Mouse (Mus musculus) heart, adult 8-10 months (tissue): ENCODE measurements at regions not wholly inside any gene's neighbourhood (a gene's known extent, or its start where the extent isn't known, plus 50 kb on each side); places are given as distances from the start of the nearest gene placed in this dataset.

Source experiments
- DNase-seq: peaks from one replicate; pipeline ENCODE4 v3.0.0; 2022; ENCODE audit warnings: low spot score

GRCm38 (mm10) chr2:46678366-46678765, 1561.2 kb upstream of the Zeb2 start:
- DNase-seq = no peak

DNA sequence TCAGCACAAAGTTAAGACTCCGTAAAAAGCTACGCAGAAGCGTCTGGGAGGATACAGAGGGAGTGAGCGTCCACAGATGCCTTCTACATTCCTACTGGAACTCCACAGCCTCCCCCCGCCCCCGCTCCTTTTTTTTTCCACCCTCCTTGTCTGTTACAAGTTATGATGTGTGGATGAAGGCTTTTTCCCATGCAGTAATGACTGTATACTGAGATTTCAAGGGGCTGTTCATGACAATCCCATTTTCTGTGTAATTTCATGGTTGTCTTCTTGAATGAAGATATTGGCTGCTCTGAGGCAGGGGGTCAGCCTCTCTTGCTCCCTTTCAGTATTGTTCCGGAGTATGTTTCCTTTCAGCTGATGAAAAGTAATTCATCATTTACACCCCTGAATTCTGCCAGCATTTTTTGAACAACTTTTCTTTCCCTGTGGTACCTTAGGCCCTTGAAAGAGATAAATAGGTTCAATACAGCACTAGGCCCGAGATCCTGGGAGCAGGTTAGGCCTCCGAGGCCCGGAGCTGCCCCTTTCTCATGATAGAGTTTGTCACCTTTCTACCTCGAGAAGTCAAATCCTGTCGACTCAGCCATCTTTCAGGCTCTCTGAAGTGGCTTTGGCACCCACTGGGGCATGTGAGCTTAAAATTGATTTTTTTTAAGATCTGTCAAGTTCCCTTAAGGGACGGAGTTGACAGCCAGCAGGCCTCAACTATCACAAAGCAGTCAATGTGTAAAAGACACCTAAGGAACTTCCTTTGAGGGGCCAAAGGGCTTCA, 1552.5 kb upstream of the Zeb2 start:
- no peak for DNase-seq

DNA sequence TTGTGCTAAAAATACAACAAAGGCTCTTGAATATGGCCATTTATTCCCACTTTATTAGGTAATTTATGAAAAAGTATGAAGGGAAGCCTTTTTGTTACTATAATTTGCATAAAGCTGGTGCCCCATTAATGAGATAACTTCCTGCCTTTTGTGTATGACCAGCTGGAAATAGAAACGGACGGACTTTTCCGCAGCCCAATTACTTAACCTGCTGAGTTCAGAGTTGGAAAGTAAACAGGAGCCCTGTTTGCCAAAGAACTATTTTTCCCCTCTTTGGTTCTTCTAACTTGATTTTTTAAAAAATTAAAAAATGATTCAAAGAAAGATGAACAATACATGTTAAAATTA, 1549.8 kb upstream of the Zeb2 start:
- no peak for DNase-seq

- DNase-seq = no peak
Observed at GRCm38 (mm10) chr2:46666084-46666989, 1549.1 kb upstream of the Zeb2 start.

- no peak for DNase-seq
Observed at GRCm38 (mm10) chr2:46661876-46662275, 1544.7 kb upstream of the Zeb2 start.

GRCm38 (mm10) chr2:46660577-46660976, 1543.4 kb upstream of the Zeb2 start:
- DNase-seq = no peak

DNA sequence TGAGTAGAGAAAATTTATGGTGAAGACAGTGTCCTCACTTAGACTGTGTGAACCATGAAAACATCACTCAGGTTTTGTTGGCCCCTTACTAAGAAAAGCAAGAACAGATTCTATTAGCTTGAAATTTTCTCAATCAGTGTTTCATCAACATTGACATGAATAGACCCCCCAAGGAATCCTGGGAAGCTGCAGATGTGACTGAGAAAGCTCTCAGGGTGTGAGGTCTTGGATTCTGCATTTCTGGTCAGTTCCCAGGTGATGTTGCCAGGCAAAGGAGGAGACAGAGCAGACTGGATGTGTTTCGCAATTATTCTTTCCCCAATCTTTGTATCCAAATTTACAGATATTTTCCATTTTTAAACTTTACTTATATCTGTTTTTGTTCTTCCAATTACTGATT, 1538.1 kb upstream of the Zeb2 start:
- DNase-seq = no peak

DNA sequence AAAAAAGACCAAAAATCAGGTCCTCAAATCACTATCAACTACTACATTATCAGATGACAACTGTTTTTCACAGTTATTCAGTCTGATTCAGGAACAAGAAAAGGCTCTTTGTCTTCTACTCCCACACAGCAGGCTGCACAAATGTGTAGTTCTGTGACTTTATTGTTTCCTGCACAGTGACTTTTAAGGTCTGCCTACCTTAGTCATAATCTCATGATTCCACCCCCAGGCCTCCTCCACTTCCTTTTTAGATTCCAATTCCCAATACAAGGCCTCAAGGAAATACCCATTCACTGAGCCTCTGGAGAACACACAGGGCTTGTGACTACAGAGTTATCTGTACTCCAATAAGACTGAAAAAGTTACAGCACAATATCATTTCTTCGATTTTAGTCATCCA, 1535.4 kb upstream of the Zeb2 start:
- DNase-seq = no peak

GRCm38 (mm10) chr2:46646366-46646765, 1529.2 kb upstream of the Zeb2 start:
- DNase-seq = no peak

DNA sequence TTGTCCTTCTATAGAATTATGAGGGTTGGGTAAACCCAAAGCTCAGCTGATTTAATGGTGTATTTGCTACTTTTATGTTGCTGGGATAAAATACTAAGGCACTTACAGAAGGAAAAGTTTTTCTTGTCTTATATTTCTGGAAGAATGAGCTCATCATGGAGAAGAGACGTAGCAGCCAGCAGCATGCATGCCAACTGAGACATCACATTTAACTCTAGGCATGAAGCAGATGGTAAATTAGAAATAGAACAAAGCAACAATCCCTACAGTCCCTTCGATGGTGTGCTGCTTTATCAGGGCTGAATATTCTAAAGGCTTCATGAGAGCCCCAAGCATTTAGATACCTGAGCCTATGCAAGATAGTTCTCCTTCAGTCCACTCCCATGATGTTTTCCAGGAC, 1492.0 kb upstream of the Zeb2 start:
- DNase-seq = no peak

DNA sequence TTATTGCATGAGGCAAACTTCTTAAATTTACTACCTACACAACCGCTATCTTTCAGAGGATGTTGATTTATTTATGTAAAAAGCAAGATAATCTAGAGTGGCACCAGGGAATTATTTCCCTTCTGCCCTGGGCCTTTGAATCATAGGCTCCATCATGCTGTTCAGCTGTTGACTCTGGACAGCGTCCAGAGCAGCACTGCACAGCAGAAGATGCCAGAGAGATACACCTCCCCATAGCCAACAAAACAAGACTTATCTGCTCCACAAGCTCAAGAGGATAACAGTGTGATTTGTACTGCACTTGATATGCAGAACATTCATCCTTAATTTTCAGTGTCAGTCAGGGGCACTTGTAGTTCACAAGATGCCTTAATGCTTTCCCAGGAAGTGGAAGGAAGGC, 1464.6 kb upstream of the Zeb2 start:
- peak; percentile 4 for DNase-seq

DNA sequence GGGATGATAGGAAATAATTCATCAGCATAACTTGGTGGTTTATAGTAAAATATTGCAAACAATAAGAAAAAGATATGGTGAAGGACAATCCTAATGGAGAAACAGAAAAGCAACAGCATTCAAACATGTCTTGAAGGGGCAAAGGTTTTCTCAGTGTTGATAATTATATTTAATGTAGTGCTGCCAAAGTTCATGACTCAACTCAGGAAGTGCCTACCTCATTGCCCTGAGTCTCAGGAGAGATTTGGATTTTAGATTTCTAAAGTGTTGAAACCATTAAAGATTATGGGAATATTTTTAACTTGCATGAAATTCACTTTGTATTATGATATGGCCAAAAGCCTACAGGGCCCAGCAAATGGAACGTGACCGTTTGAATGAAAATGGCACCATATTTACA, 1453.2 kb upstream of the Zeb2 start:
- no peak for DNase-seq

- DNase-seq = no peak
Observed at GRCm38 (mm10) chr2:46533395-46533794, 1416.2 kb upstream of the Zeb2 start.

DNA sequence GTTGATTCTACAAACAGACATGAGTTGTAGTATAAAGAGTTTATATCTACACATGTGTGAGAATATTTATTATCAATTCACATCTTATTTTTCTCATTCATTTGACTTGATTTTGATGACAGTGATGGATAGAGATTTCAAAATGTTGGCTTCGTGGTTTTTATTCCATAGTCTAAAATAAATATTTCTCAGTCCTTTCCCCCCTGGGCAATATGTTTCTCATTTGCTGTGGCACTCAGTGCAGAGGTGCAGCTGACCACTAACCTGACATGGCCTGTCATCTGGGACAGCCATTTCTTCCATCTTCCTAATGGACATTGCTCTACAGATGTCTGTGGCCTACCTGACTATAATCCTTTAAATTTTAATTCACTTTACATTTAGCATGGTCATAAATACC, 1413.5 kb upstream of the Zeb2 start:
- no peak for DNase-seq

DNA sequence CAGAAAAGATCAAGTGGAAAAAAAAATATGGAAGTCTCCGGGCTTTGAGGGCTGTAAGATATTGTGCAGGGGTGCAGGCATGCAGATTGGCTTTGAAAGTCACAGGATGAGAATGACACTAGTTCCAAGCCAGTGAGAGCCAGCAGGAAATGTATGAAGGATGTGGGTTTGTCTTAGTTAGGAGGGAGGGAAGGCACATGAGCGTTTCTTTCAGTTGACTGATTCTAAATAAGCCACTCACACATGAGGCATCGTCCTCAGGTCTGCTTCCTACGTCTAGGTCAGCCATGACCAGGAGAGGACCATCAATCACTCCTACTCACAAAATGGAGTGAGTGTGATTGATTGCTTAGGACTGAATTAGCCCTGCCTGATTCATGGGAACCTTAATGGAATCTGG, 1408.0 kb upstream of the Zeb2 start:
- DNase-seq = no peak

DNA sequence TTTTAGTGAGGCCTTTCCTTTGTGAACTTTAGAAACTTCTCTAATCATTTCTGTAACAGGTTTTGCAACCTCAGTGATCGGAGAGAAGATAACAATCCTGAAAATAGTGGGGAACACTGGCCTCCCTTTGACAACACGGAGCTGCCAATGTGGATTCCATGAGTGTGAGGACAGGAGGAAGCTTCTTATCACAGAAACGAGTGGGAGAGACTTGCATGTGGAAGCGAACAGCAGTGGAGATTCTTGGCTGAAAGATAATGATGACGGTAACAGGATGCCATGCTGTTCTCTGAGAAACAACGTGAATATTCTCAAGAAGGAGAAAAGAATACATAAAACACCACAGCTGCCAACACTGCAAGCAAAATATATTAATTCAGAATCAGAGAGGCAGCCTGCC, 1407.4 kb upstream of the Zeb2 start:
- DNase-seq = no peak

- DNase-seq = peak; percentile 15
Observed at GRCm38 (mm10) chr2:46521147-46521965, 1404.2 kb upstream of the Zeb2 start.

DNA sequence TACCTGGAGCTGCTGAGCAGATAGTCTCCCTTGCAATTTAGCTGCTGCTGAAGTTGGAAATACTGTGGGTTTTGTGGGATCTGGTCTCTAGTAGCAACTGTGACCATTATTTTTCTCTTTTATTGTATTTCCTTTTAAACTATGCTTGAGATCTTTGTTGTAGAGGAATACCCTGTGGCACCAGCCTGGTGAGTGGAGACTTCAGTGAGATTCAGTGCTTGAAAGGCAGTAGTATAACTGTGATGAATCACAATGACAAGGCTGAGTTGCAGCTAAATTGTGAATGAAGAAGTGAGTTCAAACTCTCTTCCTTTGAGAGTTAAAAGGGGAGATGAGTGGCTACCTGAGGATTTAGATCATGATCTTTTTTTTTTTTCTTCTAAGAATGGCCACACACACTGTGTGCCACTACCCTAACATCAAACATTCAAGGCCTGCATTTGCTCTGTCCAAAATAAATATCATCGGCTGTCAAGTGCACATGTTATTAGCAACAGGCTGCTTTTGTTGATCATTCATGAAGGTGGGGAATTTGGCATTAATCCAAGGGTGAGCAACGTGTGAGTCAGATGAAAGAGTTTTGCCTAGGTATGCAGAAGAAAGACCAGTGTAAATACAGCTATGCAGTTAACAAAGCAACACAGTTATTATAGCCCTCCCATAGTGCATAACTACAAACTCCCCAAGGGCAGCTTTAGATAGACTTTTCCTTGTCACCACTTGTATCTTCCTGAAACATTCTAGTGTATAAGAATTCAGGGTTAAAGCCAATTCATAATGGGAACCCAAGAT, 1395.2 kb upstream of the Zeb2 start:
- DNase-seq = no peak

- DNase-seq = no peak
Observed at GRCm38 (mm10) chr2:46506951-46507350, 1389.8 kb upstream of the Zeb2 start.

GRCm38 (mm10) chr2:46503074-46503473, 1385.9 kb upstream of the Zeb2 start:
- no peak for DNase-seq

- no peak for DNase-seq
Observed at GRCm38 (mm10) chr2:46492299-46492698, 1375.1 kb upstream of the Zeb2 start.
